Mouse (Mus musculus) embryonic fibroblast, embryonic 13.5 days (primary cell): ENCODE results near the gene Ppp1r10.

ENCODE experiments used
- CTCF ChIP-seq: IDR thresholded peaks from 2 replicates; pipeline ENCODE4 v1.5.1; 2011; ENCODE audit warnings: mild to moderate bottlenecking, control low read depth, low read length, moderate library complexity, borderline replicate concordance; ENCODE audit not compliant: insufficient read depth
- POLR2A ChIP-seq: IDR thresholded peaks from 2 replicates; pipeline ENCODE4 v1.6.1; 2011; ENCODE audit warnings: low read depth, mild to moderate bottlenecking, control low read depth, low read length, moderate library complexity

- no peak for TF ChIP-seq POLR2A
- no peak for TF ChIP-seq CTCF
Observed at GRCm38 (mm10) chr17:35963279-35963678, 47.0 kb downstream of the Ppp1r10 start.
